Mouse (Mus musculus) hindbrain, embryonic 12.5 days (tissue): ENCODE data around the gene En1. TPM values are rescaled to one million over a fixed set of nuclear protein-coding genes. Genes with fewer than 3 reads are reported as not detected.

Experiments
- ATAC-seq: fragments of 200-750 bp; cut with Nextera tagmentation; 2 replicates; pipeline ENCODE4 v1.8.0; 2017; ENCODE audit warnings: moderate TSS enrichment; ENCODE audit not compliant: low FRiP score
- H3K27ac ChIP-seq: fragments of 300-500 bp; sonication (generic); 2 replicates; pipeline ENCODE4 v1.5.1; 2016; ENCODE audit warnings: mild to moderate bottlenecking
- H3K27me3 ChIP-seq: fragments of 300-500 bp; sonication (generic); 2 replicates; pipeline ENCODE4 v1.6.1; 2016; ENCODE audit warnings: mild to moderate bottlenecking
- H3K36me3 ChIP-seq: fragments of 300-500 bp; sonication (generic); 2 replicates; pipeline ENCODE4 v1.6.1; 2016; ENCODE audit warnings: mild to moderate bottlenecking
- H3K4me1 ChIP-seq: fragments of 300-500 bp; sonication (generic); 2 replicates; pipeline ENCODE4 v1.6.1; 2016
- H3K4me2 ChIP-seq: fragments of 300-500 bp; sonication (generic); replicated peaks from 2 replicates; pipeline ENCODE4 v1.6.1; 2016; ENCODE audit warnings: mild to moderate bottlenecking
- H3K4me3 ChIP-seq: fragments of 300-500 bp; sonication (generic); 2 replicates; pipeline ENCODE4 v1.5.1; 2016; ENCODE audit warnings: mild to moderate bottlenecking
- H3K9ac ChIP-seq: fragments of 300-500 bp; sonication (generic); 2 replicates; pipeline ENCODE4 v1.6.1; 2016; ENCODE audit warnings: mild to moderate bottlenecking, moderate library complexity
- H3K9me3 ChIP-seq: fragments of 300-500 bp; sonication (generic); replicated peaks from 2 replicates; pipeline ENCODE4 v1.6.1; 2016; ENCODE audit warnings: mild to moderate bottlenecking
- WGBS: fragments of 180-500 bp; shearing (Covaris S2); methylation state at CpG from one replicate; pipeline ENCODE4 v1.1.7; 2016; 5-methylcytosine and 5-hydroxymethylcytosine counted together
- polyA plus RNA-seq: library from polyadenylated mRNA; unstranded; fragments of >200 nt; fragmentation: Nextera tagmentation; extraction: Ambion mirVana; gene quantifications from 2 replicates; pipeline ENCODE4 v1.2.1, GENCODE M21; 2016

En1 gene
- polyA plus RNA-seq, 1 experiment from 2014 or later = 7.5 TPM

GRCm38 (mm10) chr1:120651997-120652396, 49.8 kb downstream of the En1 start:
- 85% methylated on average over 5 of the region's 5 CpGs for WGBS
- no peak for ATAC-seq

GRCm38 (mm10) chr1:120654950-120655396, 52.8 kb downstream of the En1 start:
- Histone ChIP-seq H3K27me3 (no peaks in the 10 kb centered on the region; the same call in 1 of the 2 replicates), H3K4me3 (no peak overlapping the region), H3K9me3 (no peaks in the 10 kb centered on the region), H3K4me2 (no peak overlapping the region), H3K9ac (no peak overlapping the region), H3K27ac (no peak overlapping the region), H3K36me3 (no peaks in the 10 kb centered on the region), H3K4me1 (no peaks in the 10 kb centered on the region)
- ATAC-seq = 0 out of 2 replicates have a peak, but pooled peaks have one; percentile 22
- 67% methylated on average over 7 of the region's 7 CpGs for WGBS

More at GRCm38 (mm10) chr1:120651997-120652396, 49.8 kb downstream of the En1 start:
- H3K36me3 ChIP-seq = no peaks in the 10 kb centered on the region
- no peaks in the 10 kb centered on the region; the same call in 1 of the 2 replicates for H3K27me3 ChIP-seq
- H3K9ac ChIP-seq = no peak overlapping the region
- no peaks in the 10 kb centered on the region for H3K9me3 ChIP-seq
- H3K4me3 ChIP-seq = no peak overlapping the region
- H3K27ac ChIP-seq = no peak overlapping the region
- no peak overlapping the region for H3K4me2 ChIP-seq
- H3K4me1 ChIP-seq = no peaks in the 10 kb centered on the region

Other genes starting within 250 kb of the En1 start
- not detected in 2 replicates for gene Marco, start 97.4 kb upstream of the En1 start, polyA plus RNA-seq